Comparison of ENCODE assay signal across 11 mouse cellular contexts in genomic region chr10:93168067-93168466, GRCm38 (mm10). TPM values are rescaled to one million over a fixed set of nuclear protein-coding genes. Genes with fewer than 3 reads are reported as not detected.
A peak's percentile ranks its signal among the peaks of the same experiment; 100 is the strongest.
DNase-seq lines count a peak whose midpoint lies in the region; ATAC-seq lines count a peak whose summit lies in the region.
"Had no signal": no experiment of that assay in that cellular context is flagged by ENCODE, and none has a peak within 500 bp of the region (broad histone marks: within the 10 kb centered on the region; RNA-seq: fewer than 3 reads in every experiment).

No protein-coding gene starts in this region.

- WGBS in heart, embryonic 10.5 days: 46% methylated on average over 4 of the region's 4 CpGs
- WGBS in midbrain, embryonic 12.5 days: 28% methylated on average over 4 of the region's 4 CpGs
- WGBS in midbrain, embryonic 10.5 days: 36% methylated on average over 4 of the region's 4 CpGs
- 29% methylated on average over 4 of the region's 4 CpGs for WGBS in hindbrain, embryonic 15.5 days

- no peaks in the 10 kb centered on the region for H3K9me3 ChIP-seq in heart, embryonic 10.5 days
- no peaks in the 10 kb centered on the region for H3K9me3 ChIP-seq in midbrain, embryonic 12.5 days
- H3K9me3 ChIP-seq in midbrain, embryonic 10.5 days (replicated peaks): no peaks in the 10 kb centered on the region
- no peaks in the 10 kb centered on the region for H3K9me3 ChIP-seq in hindbrain, embryonic 15.5 days

- no peaks in the 10 kb centered on the region for H3K27me3 ChIP-seq in heart, embryonic 10.5 days (ENCODE audit: insufficient read depth, poor library complexity, severe bottlenecking)
- H3K27me3 ChIP-seq in midbrain, embryonic 12.5 days: no peaks in the 10 kb centered on the region
- no peaks in the 10 kb centered on the region for H3K27me3 ChIP-seq in midbrain, embryonic 10.5 days (ENCODE audit: low read depth, poor library complexity, severe bottlenecking)
- no peaks in the 10 kb centered on the region for H3K27me3 ChIP-seq in hindbrain, embryonic 15.5 days

- H3K9ac ChIP-seq in midbrain, embryonic 12.5 days (replicated peaks): no peak overlapping the region
- no peak overlapping the region for H3K9ac ChIP-seq in hindbrain, embryonic 15.5 days

- DNase-seq in heart, adult 11 months: peak; percentile 84
- no peak for DNase-seq in heart, embryonic 10.5 days (ENCODE audit: low spot score)
- no peak for DNase-seq in midbrain, embryonic 10.5 days (ENCODE audit: low spot score)
- DNase-seq in retina, postnatal 1 day: peak; percentile 46
- DNase-seq in cerebellum, adult 11-12 months: no peak
- DNase-seq: cerebellum, postnatal 36 days; gastrocnemius, postnatal 36 days; left cerebral cortex, postnatal 4 days had no signal

- H3K4me2 ChIP-seq in midbrain, embryonic 12.5 days (replicated peaks): no peak overlapping the region
- H3K4me2 ChIP-seq in hindbrain, embryonic 15.5 days: no peak overlapping the region

- no peak overlapping the region for H3K4me3 ChIP-seq in heart, embryonic 10.5 days
- H3K4me3 ChIP-seq in midbrain, embryonic 12.5 days: no peak overlapping the region
- no peak overlapping the region for H3K4me3 ChIP-seq in midbrain, embryonic 10.5 days
- no peak overlapping the region for H3K4me3 ChIP-seq in hindbrain, embryonic 15.5 days

- no peak overlapping the region for H3K27ac ChIP-seq in heart, embryonic 10.5 days
- no peak overlapping the region for H3K27ac ChIP-seq in midbrain, embryonic 12.5 days (replicated peaks)
- H3K27ac ChIP-seq in midbrain, embryonic 10.5 days (replicated peaks): no peak overlapping the region
- 0 out of 2 replicates have a peak overlapping the region, but pooled peaks have one; percentile 15 for H3K27ac ChIP-seq in hindbrain, embryonic 15.5 days (replicated peaks)

- peaks cover 7% of the 10 kb centered on the region; the same call in 1 of the 2 replicates for H3K36me3 ChIP-seq in heart, embryonic 10.5 days
- 0 out of 2 replicates have a peak, but pooled peaks cover 3% of the 10 kb centered on the region for H3K36me3 ChIP-seq in midbrain, embryonic 12.5 days
- H3K36me3 ChIP-seq in midbrain, embryonic 10.5 days: peaks cover 8% of the 10 kb centered on the region
- H3K36me3 ChIP-seq in hindbrain, embryonic 15.5 days: 0 out of 2 replicates have a peak, but pooled peaks cover 2% of the 10 kb centered on the region

- peaks cover 27% of the 10 kb centered on the region for H3K4me1 ChIP-seq in heart, embryonic 10.5 days
- H3K4me1 ChIP-seq in midbrain, embryonic 12.5 days: peaks cover 41% of the 10 kb centered on the region
- H3K4me1 ChIP-seq in midbrain, embryonic 10.5 days: peaks cover 59% of the 10 kb centered on the region
- H3K4me1 ChIP-seq in hindbrain, embryonic 15.5 days (replicated peaks): peaks cover 36% of the 10 kb centered on the region

- ATAC-seq in midbrain, embryonic 12.5 days (ENCODE audit: low FRiP score, low read depth): 0 out of 2 replicates have a peak, but pooled peaks have one; percentile 57
- ATAC-seq in hindbrain, embryonic 15.5 days (ENCODE audit: low FRiP score, low read depth): no peak
- ATAC-seq in cerebellum, adult (ENCODE audit: insufficient number of reproducible peaks, low FRiP score, low TSS enrichment): no peak

RNA-seq across cellular contexts. Expression of gene Cdk17, which starts 7.4 kb away (rescaled TPM):
- 16.4 and 20.0 TPM in 2 replicates for polyA plus RNA-seq in heart, embryonic 10.5 days (2016; fragmentation: Nextera tagmentation; extraction: Ambion mirVana)
- polyA plus RNA-seq in midbrain, embryonic 12.5 days (2016; fragmentation: Nextera tagmentation; extraction: Ambion mirVana): 44.0 and 48.4 TPM in 2 replicates
- 20.1 and 24.3 TPM in 2 replicates for polyA plus RNA-seq in midbrain, embryonic 10.5 days (2016; fragmentation: Nextera tagmentation; extraction: Ambion mirVana)
- 41.2 and 45.7 TPM in 2 replicates for polyA plus RNA-seq in hindbrain, embryonic 15.5 days (2015; fragmentation: Nextera tagmentation; extraction: Ambion mirVana)

Comparison
In these comparisons a context has a peak if more than half of its experiments do, and no peak if none do; other contexts are left out.
1. DNase-seq: peak in heart, adult 11 months (single experiment) and retina, postnatal 1 day (single experiment); none in heart, embryonic 10.5 days (single experiment), midbrain, embryonic 10.5 days (single experiment) and cerebellum, adult 11-12 months (single experiment).